Mouse (Mus musculus) embryo, embryonic 11.5 days (tissue): ENCODE results near the gene Corin.

Experiments used
- DNase-seq: peaks from one replicate; pipeline ENCODE4 v3.0.0-alpha.2; 2012; ENCODE audit warnings: low read depth, low spot score

The Corin gene

DNA sequence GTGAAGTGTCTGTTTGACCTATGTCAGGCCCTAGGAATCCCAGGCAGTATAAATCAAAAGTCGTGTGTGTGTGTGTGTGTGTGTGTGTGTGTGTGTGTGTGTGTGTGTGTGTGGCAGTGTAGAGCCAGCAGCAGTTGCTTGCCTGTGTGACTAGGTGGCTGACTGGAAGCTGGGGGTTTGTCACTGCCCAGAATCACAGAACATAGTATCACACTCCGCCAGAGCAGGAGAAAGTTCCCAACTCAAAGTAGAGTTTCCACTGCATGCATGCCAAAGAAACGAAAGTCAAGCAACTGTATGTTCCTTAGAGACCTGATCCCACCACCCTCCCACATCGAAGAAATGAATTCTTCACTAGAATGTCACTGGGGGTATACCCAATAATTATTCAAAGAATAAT lies 61.3 kb downstream of the Corin start:
- DNase-seq: no peak

DNA sequence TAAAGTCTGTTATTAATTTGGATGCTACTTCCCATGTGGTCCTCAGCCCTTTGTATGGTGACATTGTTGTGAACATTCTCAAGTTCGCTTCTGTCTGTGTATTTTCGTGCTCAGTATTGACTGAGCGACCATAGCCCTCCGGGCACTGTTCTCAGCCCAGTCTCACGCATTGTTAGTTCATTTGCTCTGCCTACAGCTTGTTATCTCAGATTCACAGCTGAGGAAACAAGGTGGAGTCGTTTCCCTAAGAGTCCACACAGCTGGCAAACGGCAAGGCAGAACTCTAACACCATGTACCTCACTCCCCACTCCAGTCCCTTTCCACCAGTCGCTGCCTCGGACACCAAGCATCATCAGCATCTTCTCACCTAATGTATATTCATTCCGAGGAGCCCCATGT lies 63.1 kb downstream of the Corin start:
- DNase-seq: no peak

DNA sequence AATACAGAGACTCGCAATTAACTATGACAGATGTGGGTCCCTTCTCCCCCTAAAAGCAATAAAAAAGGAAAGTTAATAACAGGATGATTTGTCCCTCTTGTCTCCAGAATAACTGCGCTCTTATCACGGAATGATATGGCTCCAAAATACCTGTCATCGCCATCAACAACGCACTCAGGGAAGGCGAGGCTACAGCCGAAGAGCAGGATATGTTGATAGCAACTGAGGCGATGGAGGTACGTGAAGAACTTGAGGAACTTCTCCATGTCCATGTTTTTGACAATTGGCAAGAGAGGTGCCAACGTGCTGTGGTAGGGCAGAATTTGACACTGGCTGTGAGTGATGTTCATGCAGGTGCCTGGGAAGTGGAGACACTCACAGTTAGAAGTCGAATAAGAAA lies 69.2 kb downstream of the Corin start:
- no peak for DNase-seq

DNA sequence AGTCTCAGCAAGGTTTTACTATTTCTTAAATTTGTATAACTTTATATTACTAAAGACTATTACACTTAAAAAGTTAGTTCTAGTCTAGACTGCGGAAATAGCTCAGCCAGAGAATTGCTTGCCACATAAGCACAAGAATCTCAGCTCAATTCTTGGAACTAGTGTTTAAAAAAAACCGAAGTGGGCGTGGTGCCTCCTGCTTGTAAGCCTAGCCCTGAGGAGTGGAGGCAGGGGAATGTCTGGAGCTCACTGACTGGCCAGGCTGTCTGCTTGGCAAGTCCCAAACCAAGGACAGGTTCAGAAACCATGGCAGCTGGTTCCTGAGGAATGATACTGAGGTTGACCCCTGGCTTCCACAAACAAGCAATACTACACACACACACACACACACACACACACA lies 72.4 kb downstream of the Corin start:
- no peak for DNase-seq

DNA sequence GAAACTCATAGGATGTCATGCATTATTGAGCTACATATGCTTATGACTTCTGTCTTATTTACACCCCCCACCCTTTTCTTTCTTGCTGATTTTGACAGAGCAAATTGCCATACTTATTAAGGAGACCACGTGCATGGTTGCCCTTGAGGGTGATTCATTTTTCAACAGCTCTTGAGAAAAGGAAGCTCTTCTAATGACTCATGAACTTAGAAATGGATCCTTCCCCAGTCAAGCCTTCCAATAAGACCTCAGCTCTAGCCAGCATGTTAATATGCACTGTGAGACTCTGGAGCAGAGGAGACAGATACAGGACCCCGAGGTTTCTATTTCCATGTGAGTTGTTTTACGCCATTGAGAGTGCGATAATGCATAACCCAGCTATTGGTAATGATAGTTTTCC lies 76.7 kb downstream of the Corin start:
- no peak for DNase-seq

DNA sequence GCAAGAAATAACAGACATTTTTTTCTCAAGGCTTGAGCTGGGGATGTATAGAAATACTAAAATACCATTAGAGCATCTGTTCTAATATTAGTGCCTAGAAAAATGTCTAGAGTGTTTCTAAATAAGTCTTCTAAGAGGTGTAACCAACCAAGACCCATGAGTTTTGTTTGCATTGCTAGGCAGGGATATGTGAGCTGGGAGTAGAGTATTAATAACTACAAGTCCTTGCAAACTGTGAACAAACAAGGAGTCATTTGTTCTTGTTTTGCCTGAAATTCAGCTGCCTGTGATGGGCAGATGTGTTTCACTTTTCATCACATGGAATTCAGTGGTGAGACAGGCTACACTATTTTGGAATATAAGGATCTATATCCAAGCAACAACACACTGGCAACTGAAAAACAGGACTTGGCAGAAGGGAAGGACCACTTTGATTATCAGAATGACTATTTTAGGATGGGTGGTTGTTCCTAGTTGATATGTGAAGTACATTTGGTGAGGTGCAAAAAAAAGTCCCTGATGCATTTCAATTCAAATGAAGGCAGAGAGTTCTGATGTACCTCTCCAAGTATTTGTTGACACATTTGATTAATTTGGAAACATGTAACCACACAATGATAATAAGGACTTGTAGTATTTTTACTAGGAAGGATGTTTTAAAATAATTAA lies 78.8 kb downstream of the Corin start:
- no peak for DNase-seq

DNA sequence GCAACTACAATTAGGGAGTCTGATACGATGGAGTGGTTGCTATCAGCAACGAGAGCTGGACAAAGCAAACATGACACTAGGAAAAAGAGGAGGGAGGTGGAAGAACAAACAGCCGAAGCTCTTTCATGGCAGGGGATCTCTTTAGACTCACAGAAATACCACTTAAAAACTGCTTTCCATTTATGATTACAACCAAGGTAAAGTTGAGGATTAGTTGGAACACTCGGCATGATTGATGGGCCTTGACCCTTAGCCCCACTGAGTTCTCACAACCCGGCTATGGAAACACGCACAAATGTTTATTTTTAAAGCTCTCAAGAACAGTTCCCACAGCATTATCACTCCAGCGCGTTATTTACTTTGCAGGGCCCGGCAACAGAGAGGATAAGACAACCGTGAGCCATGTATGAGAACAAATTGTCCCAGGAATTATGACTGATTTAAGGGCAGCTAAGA lies 92.4 kb downstream of the Corin start:
- DNase-seq: peak; percentile 26

DNA sequence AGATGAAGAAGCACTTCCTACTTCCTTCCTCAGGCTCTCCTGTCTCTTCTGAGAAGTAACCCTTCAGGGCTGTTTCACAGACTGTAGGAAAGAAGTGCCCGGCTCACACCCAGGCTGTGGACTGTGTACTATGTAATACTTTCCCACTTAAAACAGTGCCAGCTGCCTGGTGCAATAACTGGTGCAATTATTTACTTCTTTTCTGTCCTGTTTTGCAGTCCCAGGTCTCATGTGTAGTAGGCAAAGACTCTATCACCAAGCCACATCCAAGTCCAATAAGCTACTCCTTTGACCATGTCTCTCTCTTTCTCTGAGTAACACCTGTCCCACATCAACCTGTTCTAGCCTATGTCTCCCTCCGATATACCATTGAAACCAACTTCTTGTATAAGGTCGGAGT lies 93.4 kb downstream of the Corin start:
- no peak for DNase-seq

DNA sequence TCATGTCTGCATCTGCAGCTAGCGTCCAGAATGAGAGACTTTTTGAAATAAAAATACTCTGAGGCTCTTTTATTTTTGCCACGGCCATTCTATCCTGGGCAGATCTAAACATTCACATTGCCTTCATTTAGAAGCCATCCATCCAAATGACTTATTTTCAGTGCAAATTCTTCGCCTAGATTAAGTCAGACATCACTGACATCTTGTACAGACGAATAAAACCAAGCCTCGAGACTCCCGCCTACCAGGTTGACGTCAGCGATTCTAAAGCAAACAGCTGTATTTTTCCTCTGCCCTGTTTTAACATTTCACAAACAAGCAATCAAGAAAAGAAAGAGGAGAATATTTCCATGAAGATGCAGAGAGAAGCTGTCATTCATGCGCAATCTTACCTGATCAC lies 100.9 kb downstream of the Corin start:
- DNase-seq: no peak

DNA sequence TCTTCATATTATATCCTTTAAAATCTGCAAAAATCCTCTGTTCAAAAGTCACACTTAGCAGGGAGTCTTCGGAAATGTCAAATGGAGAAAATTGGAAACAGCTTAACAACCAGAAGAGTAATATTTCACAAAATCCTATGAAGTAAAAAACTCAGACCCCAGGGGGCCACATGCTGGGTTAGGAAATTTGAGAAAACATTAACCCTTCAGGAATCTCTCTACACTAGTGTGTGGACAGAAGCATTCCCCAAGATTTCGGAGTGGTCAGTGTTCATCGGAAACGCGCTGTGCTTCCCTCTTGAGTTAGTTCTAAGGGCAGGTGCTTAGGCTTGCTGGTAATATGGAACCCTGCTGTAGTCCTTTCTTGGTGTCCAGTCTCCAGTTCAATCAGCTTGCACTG lies 101.4 kb downstream of the Corin start:
- DNase-seq: peak; percentile 16

DNA sequence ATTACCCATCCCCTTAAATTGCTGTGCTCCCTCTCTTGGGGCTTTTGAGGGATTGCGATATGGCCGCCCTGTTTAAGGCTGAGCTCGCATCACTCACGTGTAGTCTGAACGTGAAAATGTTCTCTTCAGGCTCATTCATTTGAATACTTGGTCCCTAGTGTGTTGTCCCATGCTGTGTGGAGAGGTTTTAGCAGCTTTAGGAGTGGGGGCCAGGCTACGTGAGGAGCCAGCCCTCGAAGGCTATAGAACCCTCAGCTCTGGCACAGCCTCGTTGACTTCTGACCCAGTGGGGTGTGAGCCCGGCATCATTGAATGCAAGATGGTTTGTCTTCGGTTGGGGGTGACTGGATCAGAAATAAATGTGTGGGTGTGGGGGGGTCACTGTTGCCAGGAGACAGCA lies 102.5 kb downstream of the Corin start:
- no peak for DNase-seq

DNA sequence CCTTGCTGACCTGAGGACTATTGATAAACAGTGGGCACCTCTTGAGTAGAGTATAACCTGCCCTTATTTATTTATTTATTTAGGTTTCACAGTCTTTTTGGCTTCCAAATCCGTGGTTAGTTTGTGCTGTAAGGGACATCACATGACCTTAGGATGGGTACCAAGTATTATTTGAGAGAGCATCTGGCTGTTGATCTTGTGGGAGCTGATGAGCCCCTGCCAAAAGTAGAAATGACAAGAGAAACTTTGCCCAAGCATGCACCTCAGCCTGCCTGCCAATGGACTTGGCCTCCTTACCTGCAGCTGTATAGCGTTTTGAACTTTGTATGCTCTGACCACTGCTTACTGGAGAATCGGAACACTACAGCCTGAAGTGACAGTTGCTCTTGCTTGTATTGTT lies 103.0 kb downstream of the Corin start:
- DNase-seq: no peak

DNA sequence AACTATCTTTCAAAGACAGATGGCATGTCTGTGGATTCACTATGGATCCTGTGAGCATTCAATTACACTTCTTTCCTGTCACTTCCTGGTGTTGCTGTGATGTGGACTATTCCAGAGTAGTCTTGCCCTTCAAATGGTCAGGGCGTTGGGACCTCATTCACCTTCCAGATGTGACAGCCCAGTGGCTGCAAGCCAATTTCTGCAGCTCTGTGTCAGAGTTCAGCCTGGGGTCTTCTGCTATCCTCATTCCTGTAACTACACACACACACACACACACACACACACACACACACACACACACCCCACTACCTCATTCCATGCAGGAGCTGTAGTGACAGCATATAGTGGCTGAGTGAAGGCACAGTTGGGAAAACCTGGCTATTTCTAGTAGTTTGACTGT lies 122.1 kb downstream of the Corin start:
- DNase-seq: no peak

DNA sequence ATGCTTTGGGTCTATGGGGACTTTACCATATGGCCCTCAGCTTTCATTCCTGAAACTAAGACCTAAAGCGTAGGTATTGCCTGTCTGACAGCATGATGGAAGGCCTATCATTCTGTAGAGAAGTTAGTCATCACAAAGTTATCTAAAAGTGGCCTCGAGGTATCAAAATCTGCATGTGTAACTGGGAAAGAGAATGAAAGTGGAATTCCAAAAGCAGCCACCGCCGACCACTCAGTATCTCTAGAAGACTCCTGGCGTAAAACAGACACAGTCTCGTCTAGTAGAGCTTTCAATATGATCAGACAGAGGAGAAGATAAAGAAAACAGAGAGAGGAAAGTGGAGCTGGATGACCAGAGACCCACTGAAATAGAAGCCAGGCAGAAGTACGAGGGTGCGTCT lies 123.7 kb downstream of the Corin start:
- DNase-seq: no peak

DNA sequence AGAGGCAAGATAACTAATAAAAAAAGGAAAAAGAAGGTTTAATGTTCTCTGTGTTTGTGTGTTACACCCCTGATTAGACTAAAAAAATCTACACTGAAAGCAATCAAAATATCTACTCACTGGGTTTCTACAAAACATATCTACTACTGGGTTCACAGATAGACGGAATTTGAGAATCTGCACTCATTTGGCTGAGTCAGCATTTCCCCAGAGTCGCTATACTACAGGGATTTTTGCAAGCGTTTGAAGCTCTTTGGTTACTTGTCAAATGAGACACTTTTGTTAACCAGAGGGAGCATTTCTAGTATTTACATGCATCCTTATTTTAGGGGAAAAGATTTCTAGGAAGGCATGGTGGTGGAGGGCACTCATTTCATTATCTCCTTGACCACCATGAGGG lies 136.3 kb downstream of the Corin start:
- DNase-seq: no peak

DNA sequence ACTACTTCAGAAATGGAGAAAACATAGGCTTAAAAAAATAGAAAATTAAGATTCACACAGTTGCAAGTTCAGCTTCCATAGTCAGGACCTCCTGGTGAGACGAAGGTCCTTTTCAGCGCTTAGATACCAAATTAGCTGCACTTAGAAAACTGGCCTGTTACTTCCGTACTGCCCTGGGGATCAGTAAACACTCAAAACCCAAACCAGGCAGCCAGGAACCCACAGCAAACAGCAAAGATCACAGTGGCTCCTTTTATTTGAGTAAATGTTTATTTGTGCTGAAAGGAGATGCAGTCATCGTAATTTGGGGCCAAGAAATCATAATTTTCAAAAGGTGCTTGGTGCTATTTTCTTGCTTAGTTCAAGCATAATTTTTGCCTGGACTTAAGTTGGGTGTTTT lies 138.5 kb downstream of the Corin start:
- DNase-seq: no peak

DNA sequence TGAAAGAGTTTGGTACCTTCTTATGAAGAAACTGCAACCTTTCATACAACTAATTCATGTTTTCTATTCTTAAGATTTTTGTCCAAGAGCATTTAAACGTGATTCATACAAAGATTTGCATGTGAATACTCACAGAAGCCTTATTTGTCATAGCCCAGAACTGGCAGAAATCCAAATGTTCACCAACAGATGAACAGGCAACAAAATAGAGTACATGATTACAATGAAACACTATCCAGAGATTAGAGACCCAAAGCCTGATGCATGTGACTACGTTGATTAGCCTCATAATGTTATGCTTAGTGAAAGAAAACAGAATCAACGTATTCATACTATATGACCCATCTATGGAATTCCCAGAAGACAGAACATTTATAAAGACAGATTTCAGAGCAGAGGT lies 140.4 kb downstream of the Corin start:
- no peak for DNase-seq

DNA sequence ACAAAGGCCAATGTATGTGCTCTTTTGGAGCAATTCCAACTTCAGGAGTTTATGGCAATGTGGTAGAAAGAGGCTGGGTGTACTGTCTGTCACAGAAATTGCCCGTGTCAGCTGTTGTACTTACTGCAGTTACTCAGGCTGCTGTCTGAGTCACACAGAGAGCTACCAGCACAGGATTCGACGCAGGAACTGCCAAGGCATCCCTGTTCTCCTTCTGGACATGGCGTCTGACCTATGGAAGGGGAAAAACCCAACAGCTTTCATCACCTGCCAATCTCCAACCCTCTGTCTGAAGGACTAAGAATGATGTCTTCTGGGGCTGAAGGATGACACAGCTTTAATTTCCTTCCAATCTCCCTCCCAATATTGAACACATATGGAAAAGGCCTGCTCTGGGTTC lies 150.5 kb downstream of the Corin start:
- no peak for DNase-seq

DNA sequence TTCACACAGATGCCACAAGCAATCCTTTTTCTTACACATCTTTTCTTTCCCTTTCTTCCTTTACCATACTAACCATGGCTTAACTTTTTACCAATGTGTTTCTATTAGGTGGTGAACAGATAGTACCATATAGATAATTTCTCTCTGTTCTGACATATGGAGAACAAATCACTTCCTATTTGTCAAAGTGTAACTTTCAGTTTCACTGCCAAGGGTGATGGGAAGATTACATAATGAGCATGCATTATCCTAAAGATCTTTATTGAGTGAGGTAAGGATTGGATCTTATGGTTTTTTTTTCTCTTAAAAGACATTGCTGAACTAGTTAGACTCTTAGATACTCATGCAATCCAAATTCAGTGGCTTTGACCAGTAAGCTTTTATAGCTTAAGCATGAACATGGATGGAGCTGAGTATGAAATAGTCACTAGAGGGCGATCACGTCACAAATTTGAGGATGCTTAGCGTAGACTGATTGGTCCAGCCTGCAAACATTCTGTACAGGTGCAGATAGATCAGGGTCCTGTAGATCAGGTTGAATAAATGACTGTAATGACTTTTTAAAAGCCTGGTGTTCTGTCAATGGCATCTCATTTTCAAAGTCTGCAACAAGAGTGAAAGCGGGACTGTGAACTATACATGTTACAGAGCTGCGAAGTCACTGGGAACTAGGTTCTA lies 154.1 kb downstream of the Corin start:
- no peak for DNase-seq

DNA sequence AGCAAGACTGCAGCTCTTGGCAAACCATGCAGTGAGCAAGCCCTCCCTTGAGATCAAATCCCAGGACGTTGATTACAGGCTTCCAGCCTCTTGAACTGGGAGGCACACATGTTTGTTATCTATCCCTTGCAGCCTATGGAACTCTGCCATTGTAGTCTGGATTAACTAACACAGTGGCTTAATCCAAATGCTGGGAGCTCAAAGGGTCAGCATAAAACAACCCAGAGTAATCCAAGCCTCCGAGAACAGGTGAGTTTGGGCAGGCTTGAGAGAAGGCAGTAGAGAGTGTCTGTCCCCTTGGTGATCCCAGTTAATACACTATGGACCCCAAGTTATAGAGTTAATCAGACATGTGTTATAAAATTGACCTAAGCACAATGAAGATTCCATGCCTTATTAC lies 155.7 kb downstream of the Corin start:
- DNase-seq: no peak

DNA sequence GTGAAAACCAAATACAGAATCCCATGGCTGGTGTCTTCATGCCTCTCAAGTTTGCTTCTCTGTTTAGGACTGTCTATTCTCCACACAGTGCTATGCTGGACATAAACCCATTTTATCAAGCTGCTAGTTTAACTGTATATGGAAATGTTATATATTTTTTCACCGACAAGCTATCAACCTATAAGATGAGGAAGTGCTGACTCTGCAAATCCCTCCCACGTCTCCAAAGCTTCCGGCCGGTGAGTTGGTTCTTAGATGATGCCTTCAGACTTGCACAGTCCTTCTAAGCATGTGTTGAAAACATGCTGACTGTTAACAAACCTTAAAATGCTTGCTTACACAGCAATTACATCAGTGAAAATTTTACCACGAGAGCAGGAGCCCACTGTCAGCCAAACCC lies 168.4 kb downstream of the Corin start:
- DNase-seq: no peak

DNA sequence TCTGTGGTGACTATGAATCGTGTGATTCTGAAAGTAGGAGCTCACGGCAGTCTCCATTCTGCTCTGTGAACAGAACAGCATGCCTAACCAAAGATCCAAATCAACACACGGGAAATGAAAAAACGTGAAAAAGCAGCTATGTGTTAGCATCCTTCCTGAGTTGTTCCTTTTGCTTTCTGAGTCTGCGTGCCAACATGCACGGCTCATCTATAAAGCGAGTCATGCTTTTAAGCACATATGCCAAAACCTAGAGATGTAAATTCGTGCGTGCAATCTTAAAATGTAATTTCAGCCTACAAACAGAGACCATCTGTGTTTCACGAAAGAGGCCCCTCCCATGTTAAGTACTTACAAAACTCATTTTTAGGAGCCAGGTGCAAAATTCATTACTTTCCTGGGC lies 171.4 kb downstream of the Corin start:
- DNase-seq: no peak

DNA sequence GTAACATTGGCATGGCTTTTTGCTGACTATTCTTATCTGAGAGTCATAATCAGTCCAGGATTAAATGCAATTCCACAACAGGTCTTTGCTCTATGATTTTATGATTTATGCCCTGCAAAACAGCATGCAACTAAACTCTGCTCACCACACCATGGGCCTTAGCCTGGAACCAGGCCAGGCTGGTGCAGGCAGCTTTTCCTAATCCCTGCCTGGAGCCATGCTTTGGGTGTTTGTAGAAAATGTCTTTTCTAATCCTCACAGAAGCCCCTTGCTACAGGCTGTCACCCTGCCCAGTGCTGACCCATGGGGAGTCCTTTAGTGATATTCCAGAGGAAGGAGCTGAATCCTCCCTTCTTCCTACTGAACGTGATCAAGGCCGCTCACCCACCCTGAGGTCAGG lies 173.1 kb downstream of the Corin start:
- no peak for DNase-seq

DNA sequence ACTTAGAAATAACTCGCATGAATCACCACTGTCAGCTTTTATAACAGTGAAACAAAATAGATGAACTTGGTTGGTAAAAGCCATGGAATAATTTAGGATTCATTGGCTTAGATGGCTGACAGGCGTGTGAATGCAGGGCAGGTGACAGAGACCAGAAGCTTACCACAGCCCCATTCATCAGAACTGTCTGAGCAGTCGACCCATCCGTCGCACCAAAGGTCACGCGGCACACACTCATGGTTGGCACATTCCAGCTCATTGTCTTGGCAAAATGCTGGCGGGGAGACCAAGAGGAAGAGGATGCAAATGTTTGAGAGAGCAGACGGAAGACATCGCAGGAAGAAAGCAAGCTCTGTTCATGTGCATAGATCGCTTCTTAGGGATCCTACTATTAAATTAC lies 173.6 kb downstream of the Corin start:
- DNase-seq: no peak
